Mouse (Mus musculus): Measurements from ENCODE around the gene Retn. TPM values are rescaled to one million over a fixed set of nuclear protein-coding genes. Genes with fewer than 3 reads are reported as not detected.

Gene Retn
- polyA plus RNA-seq, 1 experiment from 2014 or later: 0.58 TPM

DNA sequence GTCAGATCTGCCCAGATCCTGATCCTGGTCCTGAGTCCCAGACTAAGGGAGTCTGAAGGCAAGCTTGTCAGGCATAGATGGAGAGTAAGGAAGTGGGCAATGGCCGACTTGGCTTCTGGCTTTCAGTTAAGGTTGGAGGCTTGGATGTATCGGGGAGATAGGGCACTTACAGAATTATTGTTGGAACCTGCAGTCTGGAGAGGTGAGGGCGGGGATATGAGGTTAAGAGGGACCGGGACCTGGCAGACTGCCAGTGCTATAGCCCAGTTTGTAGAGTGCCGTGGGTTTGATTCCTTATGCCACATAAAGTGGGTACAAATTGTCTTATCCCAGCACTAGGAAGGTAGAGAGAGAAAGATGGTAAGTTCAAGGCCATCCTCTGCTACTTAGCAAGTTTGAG, 24.1 kb downstream of the Retn start:
- ATAC-seq (replicated peaks; ENCODE audit: low FRiP score, low read depth): no peak
- Histone ChIP-seq H3K27me3 (ENCODE audit: insufficient read depth, low read length) (no peaks in the 10 kb centered on the region), H3K9ac (ENCODE audit: low read depth, low read length) (no peak overlapping the region)

DNA sequence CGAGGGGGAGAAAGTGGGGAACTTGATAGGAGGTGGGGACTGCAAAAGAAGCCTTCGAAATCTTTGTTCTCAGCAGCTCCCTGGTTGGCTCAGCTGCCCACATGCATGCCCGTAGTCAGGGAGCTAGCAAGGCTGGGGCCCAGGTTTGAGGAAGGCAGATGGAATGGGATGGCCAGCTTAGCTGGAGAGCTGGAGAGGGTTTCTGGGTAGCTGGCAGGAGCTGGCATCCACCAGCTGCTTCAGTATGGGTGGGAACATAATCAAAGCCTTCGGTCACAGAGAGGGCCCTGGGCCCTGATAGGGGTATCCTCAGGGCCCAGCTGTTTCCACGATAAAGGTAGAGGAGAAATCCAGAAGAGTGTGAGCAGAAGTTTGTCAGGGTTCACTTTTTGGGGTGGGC, 26.9 kb downstream of the Retn start:
- no peak for TF ChIP-seq CTCF (IDR thresholded peaks at IDR 0.05; ENCODE audit: low read depth)
- Histone ChIP-seq H3K4me3 (replicated peaks; ENCODE audit: low read depth, low read length) (no peak overlapping the region), H3K9ac (ENCODE audit: low read depth, low read length) (no peak overlapping the region), H3K27ac (no peak overlapping the region), H3K4me2 (ENCODE audit: low read length) (no peak overlapping the region), H3K4me1 (replicated peaks; ENCODE audit: insufficient read depth, low read length) (peaks cover 7% of the 10 kb centered on the region; the same call in 1 of the 2 replicates), H3K36me3 (ENCODE audit: insufficient read depth, low read length) (peaks cover 20% of the 10 kb centered on the region), H3K27me3 (ENCODE audit: insufficient read depth, low read length) (no peaks in the 10 kb centered on the region), H3K9me3 (replicated peaks; ENCODE audit: low read length) (no peaks in the 10 kb centered on the region)
- DNase-seq (ENCODE audit: low spot score) (no peak), ATAC-seq (replicated peaks; ENCODE audit: low FRiP score, low read depth) (no peak)
- WGBS: 95% methylated on average over 5 of the region's 5 CpGs

More for the DNA sequence above, 24.1 kb downstream of the Retn start:
- no peak for DNase-seq (ENCODE audit: low spot score)
- no peak overlapping the region for H3K27ac ChIP-seq
- peaks cover 20% of the 10 kb centered on the region for H3K36me3 ChIP-seq (ENCODE audit: insufficient read depth, low read length)
- H3K4me1 ChIP-seq (replicated peaks; ENCODE audit: insufficient read depth, low read length): peaks cover 10% of the 10 kb centered on the region; the same call in 1 of the 2 replicates
- 89% methylated on average over 5 of the region's 5 CpGs for WGBS
- no peak overlapping the region for H3K4me3 ChIP-seq (replicated peaks; ENCODE audit: low read depth, low read length)
- no peaks in the 10 kb centered on the region for H3K9me3 ChIP-seq (replicated peaks; ENCODE audit: low read length)
- no peak for TF ChIP-seq CTCF (IDR thresholded peaks at IDR 0.05; ENCODE audit: low read depth)
- H3K4me2 ChIP-seq (ENCODE audit: low read length): no peak overlapping the region

DNA sequence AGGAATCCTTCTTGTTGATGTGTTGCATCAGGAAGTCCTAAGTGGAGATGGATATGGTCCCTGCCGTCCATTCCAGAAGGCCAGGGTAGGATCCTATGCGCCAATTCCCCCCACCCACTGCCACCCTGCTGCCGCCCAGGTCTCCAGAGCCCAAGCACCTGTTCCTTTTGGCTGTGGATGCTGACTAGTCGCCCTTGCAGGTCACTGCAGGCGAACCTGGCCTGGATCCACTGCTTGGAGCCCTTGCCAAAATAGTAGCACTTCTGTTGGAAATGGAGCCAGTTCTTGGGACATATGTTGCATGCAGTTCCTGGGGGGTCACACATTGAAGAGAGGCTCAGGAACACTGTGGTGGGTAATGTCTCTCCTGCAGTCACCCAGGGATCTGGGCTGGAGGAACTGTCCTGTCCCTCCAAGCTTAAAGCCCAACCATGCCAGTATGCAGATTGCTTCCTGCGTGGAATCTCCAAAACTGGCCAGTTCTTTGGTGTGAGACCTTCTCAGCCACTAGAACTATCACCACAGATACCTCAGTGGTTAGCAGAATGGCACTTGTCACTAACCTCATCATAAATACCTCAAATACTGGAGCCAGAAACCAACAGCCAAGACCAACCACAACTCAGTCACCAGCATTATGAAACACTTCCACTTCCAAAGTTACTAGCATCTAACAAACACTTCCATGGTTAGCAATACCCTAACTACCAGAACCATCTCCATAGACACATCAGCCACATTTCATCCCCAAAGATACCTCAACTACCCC, 28.0 kb downstream of the Retn start:
- ATAC-seq (replicated peaks; ENCODE audit: low FRiP score, low read depth) (no peak), DNase-seq (ENCODE audit: low spot score) (no peak)
- H3K4me3 ChIP-seq (replicated peaks; ENCODE audit: low read depth, low read length): no peak overlapping the region
- no peaks in the 10 kb centered on the region for H3K4me1 ChIP-seq (replicated peaks; ENCODE audit: insufficient read depth, low read length)
- TF ChIP-seq CTCF (IDR thresholded peaks at IDR 0.05; ENCODE audit: low read depth): no peak
- no peaks in the 10 kb centered on the region for H3K9me3 ChIP-seq (replicated peaks; ENCODE audit: low read length)
- H3K27ac ChIP-seq: no peak overlapping the region
- 70% methylated on average over 6 of the region's 6 CpGs for WGBS
- H3K36me3 ChIP-seq (ENCODE audit: insufficient read depth, low read length): peaks cover 20% of the 10 kb centered on the region
- no peak overlapping the region for H3K9ac ChIP-seq (ENCODE audit: low read depth, low read length)
- H3K27me3 ChIP-seq (ENCODE audit: insufficient read depth, low read length): no peaks in the 10 kb centered on the region
- no peak overlapping the region for H3K4me2 ChIP-seq (ENCODE audit: low read length)

GRCm38 (mm10) chr8:3684530-3684929, 29.0 kb downstream of the Retn start:
- no peak for DNase-seq (ENCODE audit: low spot score)
- H3K9me3 ChIP-seq (replicated peaks; ENCODE audit: low read length): no peaks in the 10 kb centered on the region
- no peak for ATAC-seq (replicated peaks; ENCODE audit: low FRiP score, low read depth)

DNA sequence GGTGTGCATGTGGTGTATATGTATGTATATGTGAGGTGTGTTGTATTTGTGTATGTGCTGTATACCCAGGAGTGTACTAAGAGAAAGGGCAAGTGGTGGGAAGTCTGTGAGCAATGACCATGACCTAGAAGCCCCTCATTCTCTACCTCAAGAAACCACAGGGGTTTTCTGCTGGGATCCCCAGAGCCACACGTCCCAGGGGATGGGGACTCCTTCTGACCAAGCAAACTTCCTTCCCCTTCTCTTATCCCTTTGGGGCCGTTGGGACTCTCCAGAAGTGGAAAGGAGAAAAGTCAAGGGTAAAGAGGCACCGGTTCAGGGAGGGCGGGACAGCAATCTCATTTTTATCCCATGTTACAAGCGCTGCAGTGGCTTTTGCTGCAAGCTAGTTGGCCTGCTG, 29.9 kb downstream of the Retn start:
- ATAC-seq (replicated peaks; ENCODE audit: low FRiP score, low read depth) (no peak), DNase-seq (ENCODE audit: low spot score) (no peak)
- no peak for TF ChIP-seq CTCF (IDR thresholded peaks at IDR 0.05; ENCODE audit: low read depth)
- WGBS: 61% methylated on average over 5 of the region's 5 CpGs
- H3K27ac ChIP-seq: no peak overlapping the region
- H3K4me2 ChIP-seq (ENCODE audit: low read length): no peak overlapping the region
- no peaks in the 10 kb centered on the region for H3K9me3 ChIP-seq (replicated peaks; ENCODE audit: low read length)
- H3K4me1 ChIP-seq (replicated peaks; ENCODE audit: insufficient read depth, low read length): no peaks in the 10 kb centered on the region
- no peak overlapping the region for H3K9ac ChIP-seq (ENCODE audit: low read depth, low read length)
- peaks cover 4% of the 10 kb centered on the region; the same call in 1 of the 2 replicates for H3K36me3 ChIP-seq (ENCODE audit: insufficient read depth, low read length)
- no peak overlapping the region for H3K4me3 ChIP-seq (replicated peaks; ENCODE audit: low read depth, low read length)
- H3K27me3 ChIP-seq (ENCODE audit: insufficient read depth, low read length): no peaks in the 10 kb centered on the region

More at GRCm38 (mm10) chr8:3684530-3684929, 29.0 kb downstream of the Retn start:
- H3K27me3 ChIP-seq (ENCODE audit: insufficient read depth, low read length): no peaks in the 10 kb centered on the region
- no peak overlapping the region for H3K4me3 ChIP-seq (replicated peaks; ENCODE audit: low read depth, low read length)
- H3K27ac ChIP-seq: no peak overlapping the region
- H3K4me2 ChIP-seq (ENCODE audit: low read length): no peak overlapping the region
- H3K36me3 ChIP-seq (ENCODE audit: insufficient read depth, low read length): peaks cover 12% of the 10 kb centered on the region
- no peak for TF ChIP-seq CTCF (IDR thresholded peaks at IDR 0.05; ENCODE audit: low read depth)
- no peak overlapping the region for H3K9ac ChIP-seq (ENCODE audit: low read depth, low read length)
- H3K4me1 ChIP-seq (replicated peaks; ENCODE audit: insufficient read depth, low read length): no peaks in the 10 kb centered on the region

- no peak overlapping the region for H3K4me2 ChIP-seq (ENCODE audit: low read length)
- H3K4me1 ChIP-seq (replicated peaks; ENCODE audit: insufficient read depth, low read length): no peaks in the 10 kb centered on the region
- H3K36me3 ChIP-seq (ENCODE audit: insufficient read depth, low read length): no peaks in the 10 kb centered on the region
- no peak overlapping the region for H3K27ac ChIP-seq
- H3K9me3 ChIP-seq (replicated peaks; ENCODE audit: low read length): no peaks in the 10 kb centered on the region
- no peak overlapping the region for H3K4me3 ChIP-seq (replicated peaks; ENCODE audit: low read depth, low read length)
- H3K27me3 ChIP-seq (ENCODE audit: insufficient read depth, low read length): no peaks in the 10 kb centered on the region
- ATAC-seq (replicated peaks; ENCODE audit: low FRiP score, low read depth) (no peak), DNase-seq (ENCODE audit: low spot score) (no peak)
- WGBS: 79% methylated on average over 6 of the region's 6 CpGs
- no peak for TF ChIP-seq CTCF (IDR thresholded peaks at IDR 0.05; ENCODE audit: low read depth)
- H3K9ac ChIP-seq (ENCODE audit: low read depth, low read length): no peak overlapping the region
Observed at GRCm38 (mm10) chr8:3687537-3687936, 32.0 kb downstream of the Retn start.
